Mouse (Mus musculus) gonadal fat pad, adult 2 months (tissue): ENCODE data around the gene Tepsin. TPM values are rescaled to one million over a fixed set of nuclear protein-coding genes. Genes with fewer than 3 reads are reported as not detected.

Experiments
- DNase-seq: peaks from one replicate; pipeline ENCODE4 v3.0.0-alpha.2; 2012; ENCODE audit warnings: low read depth
- polyA plus RNA-seq: library from polyadenylated mRNA; depleted of rRNA; stranded (reverse); fragments of >200 nt; gene quantifications from 2 replicates; pipeline ENCODE4 v1.2.3, GENCODE M21; 2012

The Tepsin gene
- polyA plus RNA-seq, 1 experiment = 32.5 TPM

GRCm38 (mm10) chr11:120111033-120111432 lies 12.5 kb upstream of the Tepsin start:
- DNase-seq = no peak

DNA sequence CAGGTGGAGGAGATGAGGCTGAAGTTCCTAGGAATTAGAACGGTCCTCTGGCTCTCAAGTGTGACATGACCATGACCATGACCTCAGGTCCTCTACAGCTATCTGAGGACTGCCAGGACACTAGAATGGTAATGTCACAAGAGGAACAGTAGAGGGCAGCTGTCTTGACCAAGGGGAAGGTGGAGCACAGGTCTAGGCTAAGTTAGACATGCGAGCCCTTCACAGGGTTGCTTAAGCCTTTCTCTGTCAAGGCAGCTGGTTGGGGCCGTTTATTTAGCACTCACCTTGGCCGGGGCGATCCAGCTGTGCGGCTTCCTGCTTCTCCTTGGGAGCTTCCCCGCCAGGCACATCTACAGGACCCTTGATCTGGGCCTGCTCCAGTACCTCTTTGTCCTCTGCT lies 12.0 kb upstream of the Tepsin start:
- DNase-seq = no peak

DNA sequence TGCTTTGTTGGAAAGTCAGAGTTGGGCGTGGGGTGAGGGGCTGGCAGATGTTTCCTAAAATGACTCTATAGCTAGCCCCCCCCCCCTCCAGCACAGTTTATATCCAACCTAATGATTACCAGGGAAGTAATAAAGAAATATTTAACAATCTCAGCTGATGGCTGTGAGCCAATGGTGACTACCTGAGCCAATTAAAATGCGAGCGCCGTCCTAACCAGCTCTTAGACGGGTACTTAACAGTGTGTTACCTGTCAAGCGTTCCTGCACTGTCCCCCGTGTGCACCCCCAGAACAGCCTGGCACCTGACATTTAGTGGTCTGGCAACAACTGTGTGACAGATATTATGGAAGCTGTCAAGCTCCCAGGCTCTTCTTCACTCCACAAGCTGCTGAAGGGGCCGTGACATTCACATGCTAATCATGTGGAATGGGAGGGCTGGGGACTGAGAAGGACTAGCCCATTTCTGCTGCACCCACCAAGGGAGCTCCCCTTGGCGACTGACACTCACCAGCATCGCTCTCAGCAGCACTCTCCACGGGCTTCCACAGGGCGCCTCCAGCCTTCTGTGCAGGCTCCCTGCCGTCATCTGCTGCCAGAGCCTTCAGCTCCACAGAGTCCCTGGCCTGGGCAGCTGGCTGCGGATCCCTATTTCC lies 11.2 kb upstream of the Tepsin start:
- DNase-seq = no peak

DNA sequence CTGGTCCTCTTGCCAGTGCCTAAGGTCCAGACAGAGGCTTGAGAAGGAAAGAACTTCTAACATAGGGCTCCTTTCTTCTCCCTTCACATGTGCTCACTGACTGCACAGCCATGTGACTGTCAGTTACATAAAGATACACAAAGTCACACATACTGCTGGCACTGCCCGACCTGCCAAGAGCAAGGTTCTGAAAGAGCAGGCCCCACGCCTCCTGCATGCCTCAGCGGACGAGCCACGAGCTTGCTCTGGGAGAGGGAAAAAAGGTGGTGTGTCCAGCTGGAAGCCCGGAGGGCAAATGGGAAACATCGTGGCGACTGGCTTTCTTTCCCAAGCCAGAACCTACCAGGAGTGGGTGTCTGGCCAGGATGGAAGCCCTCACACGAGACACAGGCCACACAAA lies 9.3 kb upstream of the Tepsin start:
- DNase-seq = no peak

GRCm38 (mm10) chr11:120107026-120107425 lies 8.5 kb upstream of the Tepsin start:
- DNase-seq = no peak

GRCm38 (mm10) chr11:120103431-120103997 lies 5.0 kb upstream of the Tepsin start:
- DNase-seq = no peak

DNA sequence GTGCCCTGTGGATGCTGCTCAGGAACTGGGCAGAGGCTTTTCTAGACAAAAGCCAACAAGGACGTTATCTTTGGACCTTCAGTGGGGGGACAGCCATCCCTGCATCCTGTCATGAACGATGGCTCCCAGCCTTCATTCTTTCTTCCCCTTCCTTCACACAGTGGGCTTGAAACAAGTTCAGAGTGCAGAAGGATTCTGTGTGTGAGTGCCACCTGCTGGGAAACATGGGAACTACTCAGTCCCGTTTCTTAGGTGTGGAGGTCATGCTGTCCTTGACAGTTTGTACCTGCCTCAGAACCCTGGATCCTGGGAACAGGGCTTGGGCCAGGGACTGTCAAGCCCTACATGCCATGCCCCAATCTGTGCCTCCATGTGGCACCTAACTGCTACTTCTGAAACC lies 2.5 kb upstream of the Tepsin start:
- DNase-seq = no peak

- no peak for DNase-seq
Observed at GRCm38 (mm10) chr11:120092817-120093591, 5.5 kb downstream of the Tepsin start.

DNA sequence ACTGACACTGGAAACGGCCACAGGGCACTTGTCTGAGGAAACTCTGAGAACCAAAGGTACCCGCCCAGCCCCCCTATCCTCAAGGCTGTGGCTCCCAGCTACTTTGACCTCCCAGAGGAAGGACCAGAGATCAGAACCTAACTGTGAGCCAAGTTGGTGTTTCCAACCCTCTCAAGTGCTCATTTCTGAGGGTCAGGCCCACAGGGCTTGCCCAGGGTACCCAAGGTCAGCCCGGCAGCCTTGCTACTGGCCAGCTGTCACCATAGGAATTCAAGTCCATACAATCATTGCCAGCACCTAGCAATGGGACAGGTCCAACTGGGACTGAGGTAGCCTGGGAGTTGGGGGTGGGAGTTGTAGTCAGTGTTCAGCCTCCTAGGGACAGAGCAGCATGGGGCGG lies 7.9 kb downstream of the Tepsin start:
- no peak for DNase-seq

GRCm38 (mm10) chr11:120086702-120087152 lies 11.8 kb downstream of the Tepsin start, which contains the start of gene Cep131:
TSS of gene Cep131 (minus strand) at chr11:120086827.
- peak; percentile 58 for DNase-seq

DNA sequence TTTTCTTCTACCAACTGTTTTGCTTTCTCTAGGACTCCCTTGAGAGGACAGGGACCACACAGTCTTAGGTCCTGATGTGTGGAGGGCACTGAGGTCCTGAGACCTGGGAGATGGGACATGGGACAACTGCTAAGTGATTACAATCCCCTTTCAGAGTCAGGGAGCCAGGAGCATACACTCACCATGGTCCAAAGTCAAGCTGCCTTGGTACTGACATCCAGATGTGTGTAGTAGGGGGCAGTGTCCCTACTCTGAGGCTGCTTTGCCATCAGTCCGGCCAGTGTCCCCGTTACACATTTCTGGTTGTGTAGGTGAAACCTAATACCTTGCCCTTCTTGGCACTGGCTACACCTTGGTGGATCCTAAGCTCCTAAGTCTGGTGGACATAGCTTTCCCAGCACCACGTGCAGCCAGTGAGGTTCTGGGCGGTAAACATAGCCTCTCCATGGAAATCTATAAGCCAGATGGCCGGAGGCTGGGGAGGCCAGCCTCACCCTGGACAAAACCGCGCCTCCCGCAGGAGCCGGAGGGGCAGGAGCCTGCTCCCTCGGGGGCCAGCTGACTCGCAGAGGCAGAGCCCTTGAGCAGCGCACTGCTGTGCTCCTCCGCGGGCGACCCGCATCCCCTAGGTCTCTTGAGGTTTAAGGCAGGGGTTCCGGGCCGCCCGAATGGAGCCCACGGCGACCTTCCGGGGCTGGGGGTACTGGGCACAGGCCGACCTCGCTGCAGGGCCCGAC lies 12.5 kb downstream of the Tepsin start:
- DNase-seq = no peak

- no peak for DNase-seq
Observed at GRCm38 (mm10) chr11:120080282-120080681, 18.2 kb downstream of the Tepsin start.

DNA sequence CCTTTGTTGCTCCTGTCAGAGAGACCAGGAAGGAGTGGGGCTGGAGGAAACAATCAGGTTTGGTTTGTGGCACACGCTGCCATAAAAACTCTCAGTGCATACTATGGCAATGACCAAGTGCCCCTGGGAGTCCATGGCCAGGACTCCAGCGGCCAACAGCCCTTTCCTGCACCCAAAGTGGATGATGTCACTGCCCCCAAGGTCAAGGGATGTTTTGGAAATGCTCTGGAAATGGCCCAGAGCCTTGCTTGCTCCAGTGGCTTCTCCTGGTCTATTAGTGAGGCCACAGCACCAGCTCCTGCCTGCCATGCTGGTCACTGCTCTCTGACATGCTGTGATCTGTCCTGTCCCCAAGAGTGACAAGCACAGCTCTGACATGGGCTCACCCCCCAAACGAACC lies 22.3 kb downstream of the Tepsin start:
- DNase-seq = no peak

DNA sequence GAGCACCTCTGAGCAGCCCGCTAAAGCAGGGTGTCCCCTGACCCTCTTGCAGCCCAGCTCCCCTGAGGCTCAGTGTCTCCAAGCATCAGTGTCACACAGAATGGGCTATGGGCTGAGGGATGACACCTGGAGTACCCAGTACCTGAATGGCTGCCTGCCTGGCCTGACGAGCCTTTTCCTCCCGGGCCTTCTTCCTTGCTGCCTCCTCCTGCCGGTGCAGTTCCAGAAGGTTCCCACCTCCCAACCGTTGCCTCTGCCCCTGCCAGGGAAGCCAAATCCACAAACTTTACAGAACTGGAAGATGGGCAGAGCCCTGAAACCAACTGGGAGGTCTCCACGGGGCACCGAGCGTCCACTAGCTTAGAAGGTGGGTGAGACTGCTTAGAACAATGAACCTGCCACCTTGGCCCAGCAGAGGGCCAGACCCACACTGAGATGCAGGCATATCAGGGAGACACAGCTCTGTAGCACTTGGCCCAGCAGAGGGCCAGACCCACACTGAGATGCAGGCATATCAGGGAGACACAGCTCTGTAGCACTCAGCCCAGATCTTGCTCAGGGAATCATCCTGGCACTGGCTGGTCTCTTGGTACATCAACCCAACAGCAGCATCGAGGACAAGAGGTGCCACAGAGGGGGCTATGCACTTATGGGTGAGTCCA lies 25.4 kb downstream of the Tepsin start:
- DNase-seq = no peak

DNA sequence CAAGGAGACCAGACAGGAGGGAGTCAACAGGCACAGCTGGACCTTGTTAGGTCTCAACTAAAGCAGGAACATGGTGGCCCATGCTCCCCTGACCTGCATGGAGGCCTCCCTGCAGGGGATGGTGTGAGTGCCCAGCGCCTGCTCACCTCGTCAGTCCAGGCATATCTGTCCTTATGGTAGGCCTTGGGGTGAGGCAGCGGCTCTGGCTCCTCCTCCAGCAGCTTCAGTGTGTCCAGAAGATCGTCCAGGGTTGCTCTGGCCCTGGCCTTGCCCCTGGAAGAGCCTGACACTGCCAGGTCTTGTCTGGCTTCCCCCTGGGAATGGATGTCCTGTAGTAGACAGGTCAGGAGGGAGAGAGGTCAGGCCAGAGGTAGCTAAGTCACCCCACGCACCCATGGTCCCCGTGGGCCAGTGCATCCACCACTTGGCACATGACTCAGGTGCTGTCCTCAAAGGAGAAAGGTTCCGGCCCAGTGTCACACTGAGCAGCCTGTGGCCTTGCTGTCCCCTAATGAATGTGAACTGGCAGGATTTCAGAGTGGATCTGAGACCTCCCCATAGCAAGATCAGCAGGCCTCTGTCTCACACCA lies 26.7 kb downstream of the Tepsin start:
- no peak for DNase-seq

DNA sequence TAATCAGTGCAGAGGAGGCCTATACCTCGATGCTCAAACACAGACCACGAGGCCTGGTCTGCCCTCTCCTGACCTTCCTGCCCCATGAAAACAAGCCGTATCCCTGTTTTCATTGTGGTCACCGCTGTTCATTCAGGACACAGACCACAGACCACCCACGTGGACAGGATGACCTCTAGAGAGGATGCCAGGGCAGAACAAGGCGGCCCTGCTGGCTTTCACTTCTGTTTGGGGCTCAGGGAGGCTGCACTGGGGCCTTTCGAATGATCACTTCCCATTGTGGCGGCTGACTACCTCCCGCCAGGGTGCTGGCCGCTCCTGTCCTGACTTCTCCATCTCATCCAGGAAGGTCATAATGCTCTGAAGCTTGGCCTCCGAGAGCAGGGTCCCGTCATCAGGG lies 27.5 kb downstream of the Tepsin start:
- no peak for DNase-seq

DNA sequence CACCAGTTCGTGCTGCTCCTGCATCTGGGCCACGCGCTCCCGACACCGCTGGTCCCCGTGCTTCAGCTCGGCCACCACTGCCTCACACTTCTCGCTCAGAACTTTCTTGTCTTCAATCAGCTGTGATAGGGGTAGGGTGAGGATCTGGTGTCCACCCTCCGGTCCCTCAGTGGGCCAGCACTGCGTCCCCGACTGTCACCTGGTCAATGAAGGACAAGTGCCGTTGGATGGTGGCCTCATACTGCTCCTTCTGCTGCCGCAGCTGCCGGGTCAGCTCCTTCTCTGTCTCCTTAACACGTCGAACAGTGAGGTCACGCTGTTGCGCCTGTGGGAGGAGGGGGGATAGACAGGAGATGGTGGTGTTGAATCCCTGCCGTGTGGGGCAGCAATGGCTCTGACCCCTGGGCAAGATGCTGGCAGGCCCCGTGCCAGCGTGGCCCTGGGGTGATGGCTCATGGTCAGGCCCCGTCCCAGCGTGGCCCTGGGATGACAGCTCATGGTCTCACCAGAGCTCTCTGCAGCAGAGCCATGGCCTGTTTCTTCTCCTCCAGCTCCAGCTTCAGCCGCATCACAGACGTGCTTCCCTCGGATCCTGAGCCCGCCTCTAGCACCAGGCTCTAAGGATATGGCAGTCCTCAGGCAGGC lies 28.1 kb downstream of the Tepsin start:
- no peak for DNase-seq

GRCm38 (mm10) chr11:120069261-120069660 lies 29.3 kb downstream of the Tepsin start:
- no peak for DNase-seq

DNA sequence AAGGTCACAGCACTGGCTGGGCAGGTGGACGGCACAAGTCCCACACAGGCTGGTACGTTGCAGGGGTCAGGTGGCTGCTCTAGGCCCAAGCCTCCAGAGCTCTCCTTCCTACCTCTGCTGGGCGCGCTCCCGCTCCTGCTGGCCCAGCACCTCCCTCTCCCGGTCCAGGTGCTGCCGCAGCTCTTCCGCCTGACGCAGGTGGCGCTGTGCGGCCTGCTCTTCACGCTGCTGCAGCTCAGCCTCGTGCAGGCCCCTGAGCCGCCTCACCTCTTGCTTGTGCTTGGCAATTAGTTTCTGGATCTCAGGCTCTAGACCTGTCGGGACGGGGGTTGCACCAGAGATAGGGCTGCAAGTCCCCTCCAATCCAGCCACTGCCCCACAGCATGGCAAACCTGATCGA lies 30.7 kb downstream of the Tepsin start:
- DNase-seq = no peak

GRCm38 (mm10) chr11:120065291-120065690 lies 33.2 kb downstream of the Tepsin start:
- no peak for DNase-seq

DNA sequence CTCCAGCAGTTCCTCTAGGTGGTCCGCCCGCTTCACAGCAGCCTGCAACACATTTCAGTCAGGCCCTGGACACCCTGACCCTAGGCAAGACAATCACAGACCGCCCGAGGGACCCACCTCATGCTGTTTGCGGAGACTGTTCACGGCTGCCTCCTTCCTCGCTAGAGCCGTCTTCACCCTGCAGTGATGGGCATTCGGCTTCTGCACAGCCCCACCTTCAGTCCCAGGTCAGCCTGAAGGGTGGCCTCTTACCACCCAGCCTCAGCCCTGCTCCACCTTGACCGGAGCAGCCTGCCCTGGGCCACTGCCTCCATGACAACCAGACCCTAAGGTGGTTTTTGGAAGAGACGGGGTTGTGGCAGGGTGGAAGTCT lies 33.9 kb downstream of the Tepsin start:
- no peak for DNase-seq
